Mouse (Mus musculus) liver, adult 2 months (tissue): ENCODE data around the gene Gm47791. TPM values are rescaled to one million over a fixed set of nuclear protein-coding genes. Genes with fewer than 3 reads are reported as not detected.

ENCODE experiments used
- DNase-seq: peaks from one replicate; pipeline ENCODE4 v3.0.0-alpha.2; 2011; ENCODE audit warnings: low read depth, low spot score; ENCODE audit errors: extremely low read depth
- H3K27ac ChIP-seq: fragments of 200-500 bp; replicated peaks from 2 replicates; pipeline ENCODE4 v1.5.1; 2012; ENCODE audit warnings: low read depth, mild to moderate bottlenecking, control low read depth, inconsistent platforms, low read length; ENCODE audit not compliant: insufficient read depth
- H3K27me3 ChIP-seq: fragments of 200-500 bp; 2 replicates; pipeline ENCODE4 v1.6.1; 2012; ENCODE audit warnings: mild to moderate bottlenecking, moderate library complexity, low read length, inconsistent platforms; ENCODE audit not compliant: control insufficient read depth, insufficient read depth
- H3K36me3 ChIP-seq: fragments of 200-500 bp; 2 replicates; pipeline ENCODE4 v1.6.1; 2012; ENCODE audit warnings: low read length, inconsistent platforms; ENCODE audit not compliant: control insufficient read depth, insufficient read depth
- H3K4me1 ChIP-seq: fragments of 200-500 bp; 2 replicates; pipeline ENCODE4 v1.6.1; 2011; ENCODE audit warnings: low read length; ENCODE audit not compliant: control insufficient read depth, insufficient read depth
- H3K4me3 ChIP-seq: fragments of 200-500 bp; 2 replicates; pipeline ENCODE4 v1.5.1; 2011; ENCODE audit warnings: low read depth, mild to moderate bottlenecking, control low read depth, low read length, moderate library complexity; ENCODE audit not compliant: insufficient read depth
- H3K79me2 ChIP-seq: fragments of 200-500 bp; 2 replicates; pipeline ENCODE4 v1.6.1; 2012; ENCODE audit warnings: inconsistent platforms, mild to moderate bottlenecking, low read length, moderate library complexity; ENCODE audit not compliant: control insufficient read depth, insufficient read depth
- H3K9ac ChIP-seq: fragments of 200-500 bp; 2 replicates; pipeline ENCODE4 v1.6.1; 2012; ENCODE audit warnings: low read depth, mild to moderate bottlenecking, control low read depth, inconsistent platforms, low read length
- CTCF ChIP-seq: fragments of 200-500 bp; IDR thresholded peaks from 2 replicates; pipeline ENCODE4 v1.5.1; 2011; ENCODE audit warnings: low read depth, low read length, control low read depth
- POLR2A ChIP-seq: fragments of 200-500 bp; IDR thresholded peaks from 2 replicates; pipeline ENCODE4 v1.6.1; 2011; ENCODE audit warnings: low read length, control low read depth; ENCODE audit not compliant: insufficient read depth; ENCODE audit errors: extremely low read depth
- WGBS: fragments of 180-500 bp; shearing (Covaris S2); methylation state at CpG from one replicate; pipeline ENCODE4 v1.1.7; 2018; 5-methylcytosine and 5-hydroxymethylcytosine counted together
- polyA plus RNA-seq: library from polyadenylated mRNA; depleted of rRNA; stranded (reverse); fragments of >200 nt; gene quantifications from 2 replicates; pipeline ENCODE4 v1.2.3, GENCODE M21; 2012
- total RNA-seq: library from RNA; depleted of rRNA; stranded (reverse); fragments of >200 nt; gene quantifications from 2 replicates; pipeline ENCODE4 v1.2.3, GENCODE M21; 2014

Gene Gm47791
- total and polyA plus RNA-seq, 2 experiments = not detected

GRCm38 (mm10) chr1:82768269-82768668 lies 2.8 kb downstream of the Gm47791 start, which contains the start of gene Tm4sf20:
Tm4sf20 (minus strand) TSS chr1:82768461.
- no peak for TF ChIP-seq CTCF
- no peak for TF ChIP-seq POLR2A
- Histone ChIP-seq H3K9ac (no peak within 1 kb of the TSS), H3K4me1 (no peaks in the 10 kb centered on the region), H3K79me2 (no peaks in the 10 kb centered on the region), H3K4me3 (no peak within 1 kb of the TSS), H3K36me3 (no peaks in the 10 kb centered on the region), H3K27ac (no peak within 1 kb of the TSS), H3K27me3 (no peaks in the 10 kb centered on the region)
- no peak for DNase-seq
- 49% methylated on average over 5 of the region's 5 CpGs for WGBS

GRCm38 (mm10) chr1:82766641-82767040 lies 4.4 kb downstream of the Gm47791 start:
- Histone ChIP-seq H3K79me2 (no peaks in the 10 kb centered on the region), H3K4me3 (no peak overlapping the region), H3K36me3 (peaks cover under 1% of the 10 kb centered on the region; the same call in 1 of the 2 replicates), H3K27me3 (no peaks in the 10 kb centered on the region), H3K9ac (no peak overlapping the region), H3K27ac (no peak overlapping the region), H3K4me1 (no peaks in the 10 kb centered on the region)
- no peak for DNase-seq
- TF ChIP-seq CTCF (no peak), POLR2A (no peak)
- WGBS = 70% methylated on average over 4 of the region's 4 CpGs

GRCm38 (mm10) chr1:82766227-82766626 lies 4.8 kb downstream of the Gm47791 start:
- H3K4me3 ChIP-seq = no peak overlapping the region
- H3K27ac ChIP-seq = no peak overlapping the region
- no peaks in the 10 kb centered on the region for H3K4me1 ChIP-seq
- peaks cover 3% of the 10 kb centered on the region; the same call in 1 of the 2 replicates for H3K36me3 ChIP-seq
- no peak overlapping the region for H3K9ac ChIP-seq
- WGBS = 70% methylated on average over 1 of the region's 1 CpGs
- no peaks in the 10 kb centered on the region for H3K27me3 ChIP-seq
- TF ChIP-seq POLR2A (no peak), CTCF (no peak)
- no peak for DNase-seq
- no peaks in the 10 kb centered on the region for H3K79me2 ChIP-seq

- H3K27me3 ChIP-seq = no peaks in the 10 kb centered on the region
- H3K9ac ChIP-seq = no peak overlapping the region
- WGBS = 91% methylated on average over 1 of the region's 1 CpGs
- no peaks in the 10 kb centered on the region for H3K79me2 ChIP-seq
- DNase-seq = no peak
- no peak overlapping the region for H3K27ac ChIP-seq
- no peaks in the 10 kb centered on the region for H3K4me1 ChIP-seq
- H3K4me3 ChIP-seq = no peak overlapping the region
- H3K36me3 ChIP-seq = peaks cover 5% of the 10 kb centered on the region
- TF ChIP-seq CTCF (peak; percentile 32; the same call in 1 of the 2 replicates), POLR2A (no peak)
Measured at GRCm38 (mm10) chr1:82762274-82762673, 8.8 kb downstream of the Gm47791 start.

GRCm38 (mm10) chr1:82761454-82762169 lies 9.4 kb downstream of the Gm47791 start:
- no peak overlapping the region for H3K9ac ChIP-seq
- DNase-seq = no peak
- no peak overlapping the region for H3K4me3 ChIP-seq
- H3K27me3 ChIP-seq = no peaks in the 10 kb centered on the region
- H3K4me1 ChIP-seq = no peaks in the 10 kb centered on the region
- TF ChIP-seq POLR2A (no peak), CTCF (no peak)
- H3K27ac ChIP-seq = no peak overlapping the region
- H3K36me3 ChIP-seq = peaks cover 5% of the 10 kb centered on the region
- no peaks in the 10 kb centered on the region for H3K79me2 ChIP-seq
- WGBS = 89% methylated on average over 8 of the region's 8 CpGs

GRCm38 (mm10) chr1:82759520-82759919 lies 11.5 kb downstream of the Gm47791 start:
- peaks cover 12% of the 10 kb centered on the region for H3K36me3 ChIP-seq
- no peaks in the 10 kb centered on the region for H3K27me3 ChIP-seq
- H3K4me3 ChIP-seq = no peak overlapping the region
- H3K9ac ChIP-seq = no peak overlapping the region
- WGBS = 93% methylated on average over 1 of the region's 1 CpGs
- TF ChIP-seq CTCF (peak; percentile 1; the same call in 1 of the 2 replicates), POLR2A (no peak)
- H3K79me2 ChIP-seq = no peaks in the 10 kb centered on the region
- DNase-seq = no peak
- H3K27ac ChIP-seq = no peak overlapping the region
- H3K4me1 ChIP-seq = no peaks in the 10 kb centered on the region
